Mouse (Mus musculus) CD4-positive, CD25-positive, alpha-beta regulatory T cell, adult 4 months (primary cell): ENCODE measurements around the gene Gon7. TPM values are rescaled to one million over a fixed set of nuclear protein-coding genes. Genes with fewer than 3 reads are reported as not detected.

Source experiments
- ATAC-seq: one replicate; pipeline ENCODE4 v1.8.0; 2017
- polyA plus RNA-seq, 2 experiments: library from polyadenylated mRNA; unstranded; fragments of 100-300 nt; shearing (Covaris generic); gene quantifications; one replicate each; pipeline ENCODE4 v1.2.1; 2017

Gon7 gene
- polyA plus RNA-seq, 2 experiments from 2014 or later, result 27.3 to 32.2 TPM

- ATAC-seq, result peak; percentile 75
Observed at GRCm38 (mm10) chr12:102705216-102705871, 52.3 kb downstream of the Gon7 start.

GRCm38 (mm10) chr12:102704457-102705198, 53.0 kb downstream of the Gon7 start, which contains the start of gene Itpk1:
Itpk1 (minus strand) TSS chr12:102704930.
- peak; percentile 40 for ATAC-seq

DNA sequence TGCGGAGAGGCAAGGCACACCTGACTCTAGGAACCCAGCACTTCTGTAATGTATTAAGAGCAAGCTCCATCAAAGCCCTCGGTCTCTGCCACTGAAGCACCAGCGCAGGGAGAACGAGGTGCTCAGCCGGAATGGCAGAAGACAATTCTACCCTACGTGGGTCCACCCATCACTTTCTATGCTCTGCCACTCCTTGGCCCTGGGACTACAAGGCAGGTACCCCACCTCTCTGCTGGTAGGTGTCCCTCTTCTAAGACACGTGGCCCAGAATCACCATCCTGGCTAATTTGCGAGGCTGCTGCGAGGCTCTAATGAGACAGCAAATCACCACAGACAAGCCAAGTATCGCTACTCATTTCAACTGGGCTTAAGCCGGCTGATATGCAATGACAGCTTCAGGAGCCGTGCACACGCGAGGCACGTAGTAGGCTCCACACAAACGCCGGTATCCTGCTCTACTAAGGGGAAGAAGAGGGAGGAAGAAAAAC, 53.6 kb downstream of the Gon7 start:
- peak; percentile 33 for ATAC-seq

- no peak for ATAC-seq
Observed at GRCm38 (mm10) chr12:102703441-102703840, 54.2 kb downstream of the Gon7 start.

Other genes with a start within 250 kb of the Gon7 start
- gene Chga, start 202.8 kb downstream of the Gon7 start, polyA plus RNA-seq, result not detected
- 10 to 100 TPM; 16.3 to 20.8 TPM for gene Itpk1, start 52.9 kb downstream of the Gon7 start, polyA plus RNA-seq
- gene Moap1, start 14.1 kb downstream of the Gon7 start, polyA plus RNA-seq, result 1 to 10 TPM; 4.6 to 9.5 TPM
- 1 to 10 TPM; 9.7 TPM for gene Tmem251, start 14.0 kb downstream of the Gon7 start, polyA plus RNA-seq
- not detected for gene Gm28051, start within 50 bp of the Gon7 start, polyA plus RNA-seq
- 10 to 100 TPM; 19.5 to 21.7 TPM for gene Ubr7, start 164 bp upstream of the Gon7 start, polyA plus RNA-seq
- 1 to 10 TPM; 6.1 to 9.5 TPM for gene Gm20604, start 869 bp upstream of the Gon7 start, polyA plus RNA-seq
- 10 to 100 TPM; 11.5 to 11.9 TPM for gene Btbd7, start 120.7 kb upstream of the Gon7 start, polyA plus RNA-seq
- not detected for gene Cox8c, start 141.5 kb upstream of the Gon7 start, polyA plus RNA-seq
- under 1 TPM; 0.34 to 0.38 TPM for gene Unc79, start 191.1 kb upstream of the Gon7 start, polyA plus RNA-seq